Mouse (Mus musculus): ENCODE results near the gene Olfr846. TPM values are rescaled to one million over a fixed set of nuclear protein-coding genes. Genes with fewer than 3 reads are reported as not detected.

Olfr846 gene
- total RNA-seq (2015; ENCODE audit: low replicate concordance) (not detected in 2 replicates), total RNA-seq (2017; ENCODE audit: low replicate concordance) (not detected in 2 replicates)

- no peak for ATAC-seq (replicated peaks; ENCODE audit: low FRiP score, poor library complexity, severe bottlenecking)
Measured at GRCm38 (mm10) chr9:19363905-19364304, at the start of gene Olfr846. Gene Olfr846, minus strand, starts transcription at chr9:19364005.

- ATAC-seq (replicated peaks; ENCODE audit: low FRiP score, poor library complexity, severe bottlenecking), result no peak
Measured at GRCm38 (mm10) chr9:19378569-19378968, 14.8 kb upstream of the Olfr846 start, which contains the start of gene Olfr847. Gene Olfr847, minus strand, starts transcription at chr9:19378669.

GRCm38 (mm10) chr9:19336157-19336556 is 27.6 kb downstream of the Olfr846 start, which contains the start of gene Olfr845:
Gene Olfr845, plus strand, starts transcription at chr9:19336457.
- ATAC-seq (replicated peaks; ENCODE audit: low FRiP score, poor library complexity, severe bottlenecking), result no peak

- ATAC-seq (replicated peaks; ENCODE audit: low FRiP score, poor library complexity, severe bottlenecking), result no peak
Measured at GRCm38 (mm10) chr9:19316047-19316446, 47.8 kb downstream of the Olfr846 start, which contains the start of gene Olfr844. Gene Olfr844, plus strand, starts transcription at chr9:19316347.

Other genes with a start within 250 kb of the Olfr846 start
- not detected in 2 replicates for gene Olfr836, start 243.6 kb downstream of the Olfr846 start, total RNA-seq (2015; ENCODE audit: low replicate concordance)
- not detected in 2 replicates for gene Olfr836, start 243.6 kb downstream of the Olfr846 start, total RNA-seq (2017; ENCODE audit: low replicate concordance)
- gene Olfr837, start 227.7 kb downstream of the Olfr846 start, total RNA-seq (2015; ENCODE audit: low replicate concordance), result not detected in 2 replicates
- not detected in 2 replicates for gene Olfr837, start 227.7 kb downstream of the Olfr846 start, total RNA-seq (2017; ENCODE audit: low replicate concordance)
- not detected in 2 replicates for gene Olfr839-ps1, start 186.7 kb downstream of the Olfr846 start, total RNA-seq (2015; ENCODE audit: low replicate concordance)
- not detected in 2 replicates for gene Olfr839-ps1, start 186.7 kb downstream of the Olfr846 start, total RNA-seq (2017; ENCODE audit: low replicate concordance)
- not detected in 2 replicates for gene Olfr843, start 112.0 kb downstream of the Olfr846 start, total RNA-seq (2015; ENCODE audit: low replicate concordance)
- gene Olfr843, start 112.0 kb downstream of the Olfr846 start, total RNA-seq (2017; ENCODE audit: low replicate concordance), result not detected in 2 replicates
- gene Olfr844, start 47.7 kb downstream of the Olfr846 start, total RNA-seq (2015; ENCODE audit: low replicate concordance), result not detected in 2 replicates
- gene Olfr844, start 47.7 kb downstream of the Olfr846 start, total RNA-seq (2017; ENCODE audit: low replicate concordance), result not detected in 2 replicates
- not detected in 2 replicates for gene Olfr845, start 27.5 kb downstream of the Olfr846 start, total RNA-seq (2015; ENCODE audit: low replicate concordance)
- not detected in 2 replicates for gene Olfr845, start 27.5 kb downstream of the Olfr846 start, total RNA-seq (2017; ENCODE audit: low replicate concordance)
- not detected in 2 replicates for gene Olfr847, start 14.7 kb upstream of the Olfr846 start, total RNA-seq (2015; ENCODE audit: low replicate concordance)
- not detected in 2 replicates for gene Olfr847, start 14.7 kb upstream of the Olfr846 start, total RNA-seq (2017; ENCODE audit: low replicate concordance)
- gene Olfr849, start 76.3 kb upstream of the Olfr846 start, total RNA-seq (2015; ENCODE audit: low replicate concordance), result not detected in 2 replicates
- not detected in 2 replicates for gene Olfr849, start 76.3 kb upstream of the Olfr846 start, total RNA-seq (2017; ENCODE audit: low replicate concordance)
- gene Olfr850, start 114.2 kb upstream of the Olfr846 start, total RNA-seq (2015; ENCODE audit: low replicate concordance), result not detected in 2 replicates
- not detected in 2 replicates for gene Olfr850, start 114.2 kb upstream of the Olfr846 start, total RNA-seq (2017; ENCODE audit: low replicate concordance)
- not detected in 2 replicates for gene Olfr851, start 129.3 kb upstream of the Olfr846 start, total RNA-seq (2015; ENCODE audit: low replicate concordance)
- not detected in 2 replicates for gene Olfr851, start 129.3 kb upstream of the Olfr846 start, total RNA-seq (2017; ENCODE audit: low replicate concordance)
- not detected in 2 replicates for gene Olfr853, start 177.1 kb upstream of the Olfr846 start, total RNA-seq (2015; ENCODE audit: low replicate concordance)
- gene Olfr853, start 177.1 kb upstream of the Olfr846 start, total RNA-seq (2017; ENCODE audit: low replicate concordance), result not detected in 2 replicates
- not detected in 2 replicates for gene Olfr854, start 203.4 kb upstream of the Olfr846 start, total RNA-seq (2015; ENCODE audit: low replicate concordance)
- not detected in 2 replicates for gene Olfr854, start 203.4 kb upstream of the Olfr846 start, total RNA-seq (2017; ENCODE audit: low replicate concordance)
- not detected in 2 replicates for gene Olfr855, start 218.6 kb upstream of the Olfr846 start, total RNA-seq (2015; ENCODE audit: low replicate concordance)
- gene Olfr855, start 218.6 kb upstream of the Olfr846 start, total RNA-seq (2017; ENCODE audit: low replicate concordance), result not detected in 2 replicates

Measured in erythroid progenitor cell, adult 5-6 weeks (primary cell).